ENCODE assay signal across 9 mouse cellular contexts in the genomic region with DNA sequence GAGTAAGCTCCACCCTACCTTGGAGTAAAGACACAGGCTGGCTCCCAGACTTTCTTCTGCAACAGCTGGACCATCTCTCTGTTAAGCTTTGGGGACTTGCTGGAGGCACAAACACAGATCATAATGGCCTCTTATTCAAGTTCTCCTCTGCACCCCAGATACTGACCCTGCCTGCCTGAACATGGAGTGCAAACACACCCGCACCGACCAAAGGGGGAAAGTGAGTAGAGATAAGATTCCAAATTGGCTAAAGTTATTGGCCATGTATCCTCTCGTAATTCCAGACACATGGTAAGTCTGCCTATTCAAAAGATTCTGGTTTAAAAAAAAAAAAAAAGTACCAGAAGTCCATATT. TPM values are rescaled to one million over a fixed set of nuclear protein-coding genes. Genes with fewer than 3 reads are reported as not detected.
A peak's percentile ranks its signal among the peaks of the same experiment; 100 is the strongest.
DNase-seq lines count a peak whose midpoint lies in the region; ATAC-seq and TF ChIP-seq lines count a peak whose summit lies in the region.
"Had no signal": no experiment of that assay in that cellular context is flagged by ENCODE, and none has a peak within 500 bp of the region (broad histone marks: within the 10 kb centered on the region; RNA-seq: fewer than 3 reads in every experiment).

No protein-coding gene starts in this region.

- no peaks in the 10 kb centered on the region for H3K9me3 ChIP-seq in lung, embryonic 14.5 days (ENCODE audit: low read depth, low read length)
- H3K9me3 ChIP-seq in forebrain, embryonic 15.5 days: no peaks in the 10 kb centered on the region
- H3K9me3 ChIP-seq in limb, embryonic 13.5 days: no peaks in the 10 kb centered on the region

- TF ChIP-seq CTCF in lung, embryonic 14.5 days (IDR thresholded peaks at IDR 0.05; ENCODE audit: low read depth): no peak
- TF ChIP-seq CTCF in small intestine, adult 2 months (IDR thresholded peaks at IDR 0.05; ENCODE audit: extremely low read depth, insufficient read length, insufficient replicate concordance, low read depth, low read length): no peak

- 0 out of 2 replicates have a peak, but pooled peaks cover 4% of the 10 kb centered on the region for H3K4me1 ChIP-seq in lung, embryonic 14.5 days (ENCODE audit: insufficient read depth)
- peaks cover 7% of the 10 kb centered on the region; the same call in 1 of the 2 replicates for H3K4me1 ChIP-seq in forebrain, embryonic 15.5 days
- peaks cover 15% of the 10 kb centered on the region for H3K4me1 ChIP-seq in limb, embryonic 13.5 days
- peaks cover 5% of the 10 kb centered on the region for H3K4me1 ChIP-seq in small intestine, adult 2 months (ENCODE audit: control insufficient read depth, insufficient read depth, insufficient read length, low read length)

- DNase-seq in lung, embryonic 14.5 days: no peak
- no peak for DNase-seq in lung, postnatal 25 days (ENCODE audit: low spot score)
- no peak for DNase-seq in frontal cortex, postnatal 25 days (ENCODE audit: low spot score in 2 of 2)
- no peak for DNase-seq in adrenal gland, adult 8-10 months
- no peak for DNase-seq in spleen, adult 18-20 months

- peaks cover 22% of the 10 kb centered on the region for H3K27me3 ChIP-seq in lung, embryonic 14.5 days (ENCODE audit: insufficient read depth, low read length)
- H3K27me3 ChIP-seq in forebrain, embryonic 15.5 days: peaks cover 12% of the 10 kb centered on the region; the same call in 1 of the 2 replicates
- H3K27me3 ChIP-seq in limb, embryonic 13.5 days: peaks cover 28% of the 10 kb centered on the region
- no peaks in the 10 kb centered on the region for H3K27me3 ChIP-seq in small intestine, adult 2 months (ENCODE audit: control insufficient read depth, insufficient read depth, low read length)

- peak overlapping the region; percentile 48; the same call in 1 of the 2 replicates for H3K9ac ChIP-seq in lung, embryonic 14.5 days
- H3K9ac ChIP-seq in forebrain, embryonic 15.5 days (replicated peaks): peak overlapping the region; percentile 42; the same call in 1 of the 2 replicates
- H3K9ac ChIP-seq in limb, embryonic 13.5 days: peak overlapping the region; percentile 63
- H3K9ac ChIP-seq: liver, embryonic 14.5 days had no signal

- no peak for TF ChIP-seq POLR2A in small intestine, adult 2 months (IDR thresholded peaks at IDR 0.05; ENCODE audit: low read depth, low read length)

- H3K36me3 ChIP-seq in lung, embryonic 14.5 days (ENCODE audit: insufficient read depth): no peaks in the 10 kb centered on the region
- no peaks in the 10 kb centered on the region for H3K36me3 ChIP-seq in forebrain, embryonic 15.5 days
- no peaks in the 10 kb centered on the region for H3K36me3 ChIP-seq in limb, embryonic 13.5 days
- no peaks in the 10 kb centered on the region for H3K36me3 ChIP-seq in small intestine, adult 2 months (ENCODE audit: control insufficient read depth, insufficient read depth, low read length)

- 6% methylated on average over 3 of the region's 3 CpGs for WGBS in lung, embryonic 14.5 days
- WGBS in forebrain, embryonic 15.5 days: 46% methylated on average over 3 of the region's 3 CpGs
- WGBS in limb, embryonic 13.5 days: 41% methylated on average over 3 of the region's 3 CpGs
- WGBS in small intestine, adult 2 months: 10% methylated on average over 3 of the region's 3 CpGs

- H3K4me3 ChIP-seq in lung, embryonic 14.5 days (ENCODE audit: low read depth, low read length): peak overlapping the region; percentile 45
- peak overlapping the region; percentile 50 for H3K4me3 ChIP-seq in forebrain, embryonic 15.5 days
- peak overlapping the region; percentile 55 for H3K4me3 ChIP-seq in limb, embryonic 13.5 days
- peak overlapping the region; percentile 70 for H3K4me3 ChIP-seq in small intestine, adult 2 months (ENCODE audit: low read depth, low read length)

- no peak overlapping the region for H3K27ac ChIP-seq in lung, embryonic 14.5 days (ENCODE audit: low read depth)
- H3K27ac ChIP-seq in forebrain, embryonic 15.5 days (replicated peaks): no peak overlapping the region
- no peak overlapping the region for H3K27ac ChIP-seq in limb, embryonic 13.5 days
- 0 out of 2 replicates have a peak overlapping the region, but pooled peaks have one; percentile 21 for H3K27ac ChIP-seq in small intestine, adult 2 months (ENCODE audit: insufficient read depth, low read depth, low read length)
- H3K27ac ChIP-seq: liver, embryonic 14.5 days had no signal

- ATAC-seq in lung, embryonic 14.5 days (ENCODE audit: insufficient read depth): no peak
- no peak; the same call in 1 of the 2 replicates for ATAC-seq in forebrain, embryonic 15.5 days (replicated peaks)
- ATAC-seq in limb, embryonic 13.5 days (ENCODE audit: low FRiP score, low read depth): peak; percentile 31; the same call in 1 of the 2 replicates

- H3K4me2 ChIP-seq in lung, embryonic 14.5 days: peak overlapping the region; percentile 91
- H3K4me2 ChIP-seq in forebrain, embryonic 15.5 days (replicated peaks): peak overlapping the region; percentile 95
- H3K4me2 ChIP-seq in limb, embryonic 13.5 days (replicated peaks): peak overlapping the region; percentile 98

RNA-seq across cellular contexts. Expression of gene Rasef, which starts 0.4 kb away (rescaled TPM):
- polyA plus RNA-seq in lung, embryonic 14.5 days (2014; fragmentation: Nextera tagmentation; extraction: Ambion mirVana): 3.7 and 5.4 TPM in 2 replicates
- polyA plus RNA-seq in forebrain, embryonic 15.5 days (2015; fragmentation: Nextera tagmentation; extraction: Ambion mirVana): 0.06 and 0.34 TPM in 2 replicates
- 1.1 and 1.4 TPM in 2 replicates for polyA plus RNA-seq in limb, embryonic 13.5 days (2015; fragmentation: Nextera tagmentation; extraction: Ambion mirVana)
- 3.9 and 4.3 TPM in 2 replicates for polyA plus RNA-seq in small intestine, adult 2 months (2012; rRNA removed)
- total RNA-seq in adrenal gland, adult 8-10 months (2022): under 1 TPM in 2 of 4 experiments, not detected in 2; 0.03 to 0.09 TPM
- polyA plus RNA-seq: liver, embryonic 14.5 days had no signal
